Mouse (Mus musculus): ENCODE measurements around the gene Amn. TPM values are rescaled to one million over a fixed set of nuclear protein-coding genes. Genes with fewer than 3 reads are reported as not detected.

Gene Amn
- polyA plus RNA-seq, 1 experiment from 2014 or later = 1.1 TPM

Other genes starting within 250 kb of the Amn start
- gene Rcor1, start 231.7 kb upstream of the Amn start, polyA plus RNA-seq (2015; fragmentation: Nextera tagmentation; extraction: Ambion mirVana) = 11.1 and 11.6 TPM in 2 replicates
- 10.5 and 11.2 TPM in 2 replicates for gene Traf3, start 104.7 kb upstream of the Amn start, polyA plus RNA-seq (2015; fragmentation: Nextera tagmentation; extraction: Ambion mirVana)
- not detected in 2 replicates for gene 4930595D18Rik, start 86.6 kb upstream of the Amn start, polyA plus RNA-seq (2015; fragmentation: Nextera tagmentation; extraction: Ambion mirVana)
- gene Cdc42bpb, start 106.6 kb downstream of the Amn start, polyA plus RNA-seq (2015; fragmentation: Nextera tagmentation; extraction: Ambion mirVana) = 26.5 and 32.4 TPM in 2 replicates
- gene Lbhd2, start 135.7 kb downstream of the Amn start, polyA plus RNA-seq (2015; fragmentation: Nextera tagmentation; extraction: Ambion mirVana) = 9.5 and 13.8 TPM in 2 replicates
- 6.6 and 6.9 TPM in 2 replicates for gene Exoc3l4, start 145.9 kb downstream of the Amn start, polyA plus RNA-seq (2015; fragmentation: Nextera tagmentation; extraction: Ambion mirVana)
- 7.4 and 7.8 TPM in 2 replicates for gene Tnfaip2, start 171.4 kb downstream of the Amn start, polyA plus RNA-seq (2015; fragmentation: Nextera tagmentation; extraction: Ambion mirVana)
- 9.0 and 9.1 TPM in 2 replicates for gene Gm266, start 214.7 kb downstream of the Amn start, polyA plus RNA-seq (2015; fragmentation: Nextera tagmentation; extraction: Ambion mirVana)